ENCODE assay signal across 8 mouse cellular contexts in the genomic region with DNA sequence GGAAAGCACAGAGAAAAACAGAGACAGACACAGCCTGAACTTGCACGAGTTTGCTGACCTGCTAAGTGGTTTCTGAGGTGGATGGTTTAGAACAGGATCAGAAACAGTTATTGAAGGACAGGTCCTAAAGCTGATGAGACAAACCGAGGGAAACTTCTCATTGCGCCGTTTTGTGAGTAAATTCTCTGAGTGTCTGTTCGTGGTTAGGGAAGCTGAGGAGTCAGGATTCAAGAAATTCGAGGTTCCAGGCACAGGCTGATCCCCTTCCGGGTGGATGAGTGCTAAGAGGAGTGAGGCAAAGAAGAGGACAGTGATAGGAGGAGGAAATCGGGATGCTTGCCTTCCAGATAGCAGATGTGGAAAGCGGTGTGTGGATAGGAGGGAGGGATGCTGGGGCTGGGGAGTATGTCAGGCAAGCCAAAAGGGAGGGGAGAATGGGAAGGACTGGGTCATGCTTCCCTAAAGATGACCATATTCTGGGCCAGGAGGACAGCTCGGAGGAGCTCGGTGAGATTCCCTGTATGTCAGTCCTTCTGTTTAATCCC. TPM values are rescaled to one million over a fixed set of nuclear protein-coding genes. Genes with fewer than 3 reads are reported as not detected.
DNase-seq lines count a peak whose midpoint lies in the region; ATAC-seq and TF ChIP-seq lines count a peak whose summit lies in the region.

No protein-coding gene starts in this region.

- H3K79me2 ChIP-seq in liver, adult 2 months (ENCODE audit: control insufficient read depth, insufficient read depth, low read length): peaks cover 2% of the 10 kb centered on the region; the same call in 1 of the 2 replicates
- H3K79me2 ChIP-seq in myocyte (ENCODE audit: control insufficient read depth, insufficient read depth): peaks cover 19% of the 10 kb centered on the region

- H3K4me1 ChIP-seq in liver, adult 2 months (ENCODE audit: control insufficient read depth, insufficient read depth, low read length): 0 out of 2 replicates have a peak, but pooled peaks cover 3% of the 10 kb centered on the region
- H3K4me1 ChIP-seq in embryonic facial prominence, embryonic 12.5 days: peaks cover 14% of the 10 kb centered on the region; the same call in 1 of the 2 replicates
- H3K4me1 ChIP-seq in intestine, embryonic 14.5 days (replicated peaks; ENCODE audit: control insufficient read depth, insufficient read depth, low read length): peaks cover 39% of the 10 kb centered on the region

- H3K9ac ChIP-seq in liver, adult 2 months (ENCODE audit: low read depth, low read length): no peak overlapping the region; the same call in 1 of the 2 replicates
- no peak overlapping the region for H3K9ac ChIP-seq in embryonic facial prominence, embryonic 12.5 days
- no peak overlapping the region for H3K9ac ChIP-seq in intestine, embryonic 14.5 days (ENCODE audit: low read length)

- no peaks in the 10 kb centered on the region for H3K36me3 ChIP-seq in liver, adult 2 months (ENCODE audit: control insufficient read depth, insufficient read depth, low read length)
- H3K36me3 ChIP-seq in embryonic facial prominence, embryonic 12.5 days: no peaks in the 10 kb centered on the region
- H3K36me3 ChIP-seq in intestine, embryonic 14.5 days (ENCODE audit: control insufficient read depth, insufficient read depth, low read length): no peaks in the 10 kb centered on the region
- H3K36me3 ChIP-seq in myocyte (ENCODE audit: control insufficient read depth, insufficient read depth): no peaks in the 10 kb centered on the region

- TF ChIP-seq POLR2A in liver, adult 2 months (IDR thresholded peaks at IDR 0.05; ENCODE audit: extremely low read depth, insufficient read depth, low read length): no peak
- TF ChIP-seq POLR2A in myocyte (IDR thresholded peaks at IDR 0.05; ENCODE audit: insufficient read length, low read depth): no peak

- peak overlapping the region; percentile 32 for H3ac ChIP-seq in myocyte (ENCODE audit: control insufficient read depth, insufficient read length)

- peak overlapping the region; percentile 43 for H3K27ac ChIP-seq in liver, adult 2 months (replicated peaks; ENCODE audit: insufficient read depth, low read depth, low read length)
- no peak overlapping the region for H3K27ac ChIP-seq in embryonic facial prominence, embryonic 12.5 days
- peak overlapping the region; percentile 62; the same call in 1 of the 2 replicates for H3K27ac ChIP-seq in intestine, embryonic 14.5 days (ENCODE audit: low read depth)

- WGBS in liver, adult 2 months: 36% methylated on average over 11 of the region's 11 CpGs
- 29% methylated on average over 11 of the region's 11 CpGs for WGBS in embryonic facial prominence, embryonic 12.5 days
- WGBS in intestine, embryonic 14.5 days: 34% methylated on average over 11 of the region's 11 CpGs

- H3K27me3 ChIP-seq in liver, adult 2 months (ENCODE audit: control insufficient read depth, insufficient read depth, low read length): no peaks in the 10 kb centered on the region
- 0 out of 2 replicates have a peak, but pooled peaks cover 10% of the 10 kb centered on the region for H3K27me3 ChIP-seq in embryonic facial prominence, embryonic 12.5 days
- H3K27me3 ChIP-seq in intestine, embryonic 14.5 days (replicated peaks; ENCODE audit: control insufficient read depth, insufficient read depth, low read length): no peaks in the 10 kb centered on the region
- no peaks in the 10 kb centered on the region for H3K27me3 ChIP-seq in myocyte (ENCODE audit: control insufficient read depth, insufficient read depth, insufficient read length)

- no peak for ATAC-seq in embryonic facial prominence, embryonic 12.5 days (ENCODE audit: insufficient number of reproducible peaks, insufficient read depth, low FRiP score, low TSS enrichment)
- no peak for ATAC-seq in intestine, embryonic 14.5 days (replicated peaks; ENCODE audit: low FRiP score, low TSS enrichment, low read depth)
- no peak for ATAC-seq in cerebellum, adult (ENCODE audit: insufficient number of reproducible peaks, low FRiP score, low TSS enrichment)
- no peak for ATAC-seq in activated CD4-positive, CD25-positive, alpha-beta regulatory T cell, adult 4 months

- peak overlapping the region; percentile 99 for H3K4me2 ChIP-seq in embryonic facial prominence, embryonic 12.5 days (replicated peaks)
- H3K4me2 ChIP-seq in intestine, embryonic 14.5 days (ENCODE audit: low read length): peak overlapping the region; percentile 98
- H3K4me2 ChIP-seq in myocyte (ENCODE audit: low read depth): peak overlapping the region; percentile 98

- DNase-seq in liver, adult 2 months (ENCODE audit: extremely low read depth, low read depth, low spot score): no peak
- no peak for DNase-seq in liver
- DNase-seq in intestine, embryonic 14.5 days (ENCODE audit: low spot score): peak; percentile 51
- DNase-seq in left cerebral cortex, adult 11 months (ENCODE audit: low spot score): no peak

- H3K9me3 ChIP-seq in embryonic facial prominence, embryonic 12.5 days: no peaks in the 10 kb centered on the region
- no peaks in the 10 kb centered on the region for H3K9me3 ChIP-seq in intestine, embryonic 14.5 days (ENCODE audit: control insufficient read depth, low read length)

- no peak for TF ChIP-seq CTCF in liver, adult 2 months (IDR thresholded peaks at IDR 0.05; ENCODE audit: low read depth, low read length)

- H3K4me3 ChIP-seq in liver, adult 2 months (ENCODE audit: insufficient read depth, low read depth, low read length): peak overlapping the region; percentile 30
- peak overlapping the region; percentile 47 for H3K4me3 ChIP-seq in embryonic facial prominence, embryonic 12.5 days
- peak overlapping the region; percentile 64 for H3K4me3 ChIP-seq in intestine, embryonic 14.5 days (ENCODE audit: low read depth, low read length)
- peak overlapping the region; percentile 77 for H3K4me3 ChIP-seq in myocyte

TF ChIP-seq in myocyte, 11 proteins besides CTCF, POLR2A, EP300 and RAD21:
- no peak for TF ChIP-seq SRF (IDR thresholded peaks at IDR 0.05; ENCODE audit: control insufficient read depth, insufficient read length, low read depth)
- TF ChIP-seq MAX (IDR thresholded peaks at IDR 0.05; ENCODE audit: low read depth): no peak
- TF ChIP-seq CEBPB (IDR thresholded peaks at IDR 0.05; ENCODE audit: insufficient read depth, poor library complexity, severe bottlenecking): no peak
- TF ChIP-seq E2F4 (IDR thresholded peaks at IDR 0.05; ENCODE audit: insufficient read depth): no peak
- no peak for TF ChIP-seq USF1 (IDR thresholded peaks at IDR 0.05; ENCODE audit: low read depth)
- TF ChIP-seq REST (IDR thresholded peaks at IDR 0.05; ENCODE audit: insufficient read depth, insufficient read length): no peak
- TF ChIP-seq TCF3 (IDR thresholded peaks at IDR 0.05; ENCODE audit: insufficient read length, low read depth): no peak
- TF ChIP-seq TCF12 (IDR thresholded peaks at IDR 0.05; ENCODE audit: insufficient read depth, poor library complexity, severe bottlenecking): no peak
- TF ChIP-seq POLR2AphosphoS2 (IDR thresholded peaks at IDR 0.05; ENCODE audit: insufficient read length, low read depth): no peak
- no peak for TF ChIP-seq MYOD1 (IDR thresholded peaks at IDR 0.05; ENCODE audit: control insufficient read depth in 1 of 3, insufficient read length in 2 of 3, low read depth in 2 of 3)
- TF ChIP-seq MYOG (IDR thresholded peaks at IDR 0.05; ENCODE audit: control insufficient read depth in 1 of 3, insufficient read depth in 1 of 3, insufficient read length in 2 of 3, low read depth in 2 of 3): no peak

RNA-seq across cellular contexts. Expression of gene Cdc42ep2, which starts 0.8 kb away (rescaled TPM):
- 1.7 and 2.1 TPM in 2 replicates for total RNA-seq in liver, adult 2 months (2014; rRNA removed)
- 2.1 and 2.4 TPM in 2 replicates for polyA plus RNA-seq in liver, adult 2 months (2012; rRNA removed)
- 3.6 and 4.2 TPM in 2 replicates for polyA plus RNA-seq in embryonic facial prominence, embryonic 12.5 days (2016; fragmentation: Nextera tagmentation; extraction: Ambion mirVana)
- 7.0 and 9.3 TPM in 2 replicates for polyA plus RNA-seq in intestine, embryonic 14.5 days (2014; fragmentation: Nextera tagmentation; extraction: Ambion mirVana)
- 16.2 TPM for polyA plus RNA-seq in myocyte (2012; fragmentation: generic; extraction: Trizol)
- polyA plus RNA-seq in activated CD4-positive, CD25-positive, alpha-beta regulatory T cell, adult 4 months (2017; shearing (Covaris generic)): under 1 TPM in 1 of 2 experiments, not detected in 1; 0.25 TPM

RNA-seq across cellular contexts. Expression of gene Dpf2, which starts 12.6 kb away (rescaled TPM):
- 10.3 and 10.7 TPM in 2 replicates for total RNA-seq in liver, adult 2 months (2014; rRNA removed)
- 28.8 and 40.0 TPM in 2 replicates for polyA plus RNA-seq in liver, adult 2 months (2012; rRNA removed)
- 192 and 207 TPM in 2 replicates for polyA plus RNA-seq in embryonic facial prominence, embryonic 12.5 days (2016; fragmentation: Nextera tagmentation; extraction: Ambion mirVana)
- polyA plus RNA-seq in intestine, embryonic 14.5 days (2014; fragmentation: Nextera tagmentation; extraction: Ambion mirVana): 131 and 145 TPM in 2 replicates
- 78.5 TPM for polyA plus RNA-seq in myocyte (2012; fragmentation: generic; extraction: Trizol)
- 100 to 1,000 TPM; 123 to 178 TPM for polyA plus RNA-seq in activated CD4-positive, CD25-positive, alpha-beta regulatory T cell, adult 4 months (2017; shearing (Covaris generic))

RNA-seq across cellular contexts. Expression of gene Tigd3, which starts 31.4 kb away (rescaled TPM):
- total RNA-seq in liver, adult 2 months (2014; rRNA removed): 0.18 and 0.27 TPM in 2 replicates
- 0.16 and 0.24 TPM in 2 replicates for polyA plus RNA-seq in liver, adult 2 months (2012; rRNA removed)
- 5.3 and 6.3 TPM in 2 replicates for polyA plus RNA-seq in embryonic facial prominence, embryonic 12.5 days (2016; fragmentation: Nextera tagmentation; extraction: Ambion mirVana)
- 2.0 and 2.1 TPM in 2 replicates for polyA plus RNA-seq in intestine, embryonic 14.5 days (2014; fragmentation: Nextera tagmentation; extraction: Ambion mirVana)
- polyA plus RNA-seq in myocyte (2012; fragmentation: generic; extraction: Trizol): 0.31 TPM
- under 1 TPM; 0.29 to 0.58 TPM for polyA plus RNA-seq in activated CD4-positive, CD25-positive, alpha-beta regulatory T cell, adult 4 months (2017; shearing (Covaris generic))

RNA-seq across cellular contexts. Expression of gene Pola2, which starts 38.6 kb away (rescaled TPM):
- total RNA-seq in liver, adult 2 months (2014; rRNA removed): 6.7 and 8.3 TPM in 2 replicates
- polyA plus RNA-seq in liver, adult 2 months (2012; rRNA removed): 10.5 and 14.3 TPM in 2 replicates
- 80.5 and 82.9 TPM in 2 replicates for polyA plus RNA-seq in embryonic facial prominence, embryonic 12.5 days (2016; fragmentation: Nextera tagmentation; extraction: Ambion mirVana)
- polyA plus RNA-seq in intestine, embryonic 14.5 days (2014; fragmentation: Nextera tagmentation; extraction: Ambion mirVana): 84.4 and 87.9 TPM in 2 replicates
- 11.9 TPM for polyA plus RNA-seq in myocyte (2012; fragmentation: generic; extraction: Trizol)
- polyA plus RNA-seq in activated CD4-positive, CD25-positive, alpha-beta regulatory T cell, adult 4 months (2017; shearing (Covaris generic)): 10 to 100 TPM; 16.5 to 17.5 TPM

RNA-seq across cellular contexts. Expression of gene Slc25a45, which starts 47.8 kb away (rescaled TPM):
- total RNA-seq in liver, adult 2 months (2014; rRNA removed): 8.6 and 13.0 TPM in 2 replicates
- 52.8 and 57.7 TPM in 2 replicates for polyA plus RNA-seq in liver, adult 2 months (2012; rRNA removed)
- polyA plus RNA-seq in embryonic facial prominence, embryonic 12.5 days (2016; fragmentation: Nextera tagmentation; extraction: Ambion mirVana): 2.0 and 3.1 TPM in 2 replicates
- 2.1 and 2.5 TPM in 2 replicates for polyA plus RNA-seq in intestine, embryonic 14.5 days (2014; fragmentation: Nextera tagmentation; extraction: Ambion mirVana)
- 5.2 TPM for polyA plus RNA-seq in myocyte (2012; fragmentation: generic; extraction: Trizol)
- polyA plus RNA-seq in activated CD4-positive, CD25-positive, alpha-beta regulatory T cell, adult 4 months (2017; shearing (Covaris generic)): 10 to 100 TPM; 43.3 to 60.2 TPM
